Mouse (Mus musculus): Measurements from ENCODE around the gene Cstl1. TPM values are rescaled to one million over a fixed set of nuclear protein-coding genes. Genes with fewer than 3 reads are reported as not detected.
"Not testable (repeated sequence)": the region's sequence is repeated elsewhere in the genome, so short reads cannot be mapped to it uniquely, and the experiment has no call there.

The Cstl1 gene
- polyA plus RNA-seq, 1 experiment from 2014 or later: not detected

DNA sequence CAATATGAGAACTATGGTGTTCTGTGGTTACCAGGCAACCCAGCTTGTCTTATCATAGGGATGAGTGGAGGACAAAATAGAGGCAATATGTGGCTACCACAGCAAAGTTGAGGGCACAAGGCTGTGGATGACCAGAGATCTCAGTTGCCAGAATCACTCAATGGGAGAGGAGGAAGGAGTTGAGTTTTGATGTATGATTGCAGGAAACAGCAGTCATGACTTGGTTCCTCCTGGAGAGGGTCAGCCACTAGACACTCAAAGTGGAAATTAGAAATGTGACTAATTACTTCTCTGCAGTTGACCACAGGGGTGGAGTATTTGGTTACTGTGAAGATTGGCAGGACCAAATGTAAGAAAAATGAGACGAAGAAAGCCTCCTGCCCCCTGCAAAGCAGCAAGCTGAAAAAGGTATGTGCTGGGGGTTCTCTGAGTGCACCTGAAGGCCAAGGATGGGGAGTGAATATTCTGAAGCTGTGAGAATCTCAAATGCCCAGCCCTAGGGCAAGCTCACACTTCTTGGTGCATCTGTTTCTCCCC is 4.2 kb downstream of the Cstl1 start:
- no peak for DNase-seq (ENCODE audit: low spot score)
- Histone ChIP-seq H3K27ac (no peak overlapping the region), H3K9me3 (replicated peaks) (no peaks in the 10 kb centered on the region), H3K36me3 (no peaks in the 10 kb centered on the region), H3K4me3 (no peak overlapping the region), H3K27me3 (ENCODE audit: low read depth, poor library complexity, severe bottlenecking) (no peaks in the 10 kb centered on the region), H3K4me1 (peaks cover 3% of the 10 kb centered on the region; the same call in 1 of the 2 replicates)
- 75% methylated on average over 1 of the region's 1 CpGs for WGBS

DNA sequence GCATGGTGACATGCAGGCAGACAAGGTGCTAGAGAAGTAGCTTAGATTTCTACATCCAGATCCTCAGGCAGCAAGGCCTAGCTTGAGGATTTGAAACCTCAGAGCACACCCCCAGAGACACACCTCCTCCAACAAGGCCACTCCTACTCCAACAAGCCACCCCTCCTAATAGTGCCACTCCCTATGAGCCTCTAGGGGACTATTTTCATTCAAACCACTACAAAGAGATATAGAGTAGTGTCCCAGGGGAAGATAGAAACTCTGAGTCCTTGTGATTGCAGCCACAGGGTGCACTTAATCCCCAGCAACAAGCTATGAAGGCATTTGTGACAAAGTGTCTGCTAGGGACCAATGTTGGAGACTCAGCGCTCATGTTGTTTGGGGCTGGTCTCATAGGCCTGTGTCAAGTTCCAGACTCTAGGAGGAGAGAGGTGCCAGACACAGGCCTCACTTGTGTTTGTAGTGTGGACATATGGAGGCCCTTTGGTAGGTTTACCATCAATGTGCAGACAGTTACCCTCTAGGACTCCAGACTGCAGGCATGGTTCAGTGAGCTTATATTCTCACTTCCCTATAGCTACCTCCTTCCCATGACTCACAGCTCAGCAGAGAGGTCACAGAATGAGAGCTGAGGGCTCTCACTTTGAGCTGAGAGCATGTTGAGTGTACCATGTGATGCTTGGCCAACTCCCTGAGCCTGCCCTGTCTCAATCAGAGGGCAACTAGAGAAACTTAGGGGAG is 13.7 kb downstream of the Cstl1 start:
- no peaks in the 10 kb centered on the region for H3K9me3 ChIP-seq (replicated peaks)
- WGBS: 100% methylated on average over 1 of the region's 1 CpGs
- H3K4me1 ChIP-seq: no peaks in the 10 kb centered on the region
- H3K27ac ChIP-seq: no peak overlapping the region
- no peak overlapping the region for H3K4me3 ChIP-seq
- no peak for DNase-seq (ENCODE audit: low spot score)
- no peaks in the 10 kb centered on the region for H3K36me3 ChIP-seq
- no peaks in the 10 kb centered on the region for H3K27me3 ChIP-seq (ENCODE audit: low read depth, poor library complexity, severe bottlenecking)

DNA sequence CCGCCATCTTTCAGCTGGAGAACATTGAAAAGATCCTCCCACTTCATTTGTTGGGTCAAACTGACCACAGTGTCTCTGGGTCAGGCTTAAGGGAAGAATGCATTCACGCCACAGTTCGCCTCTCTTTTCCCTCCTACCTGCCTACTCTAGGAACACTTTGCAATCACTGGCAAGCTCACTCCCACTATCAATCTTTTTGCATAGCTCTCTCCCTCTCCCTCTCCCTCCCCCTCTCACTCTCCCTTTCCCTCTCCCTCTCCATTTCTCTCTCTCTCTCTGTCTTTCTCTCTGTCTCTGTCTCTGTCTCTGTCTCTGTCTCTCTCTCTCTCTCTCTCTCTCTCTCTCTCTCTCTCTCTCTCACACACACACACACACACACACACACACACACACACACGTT is 21.2 kb downstream of the Cstl1 start, which contains the start of gene Cst11:
Cst11 (minus strand) TSS at position 101 of the 400 bp plus-strand sequence.
- not testable (repeated sequence) for H3K4me3 ChIP-seq; H3K27ac ChIP-seq; DNase-seq (ENCODE audit: low spot score); H3K36me3 ChIP-seq; H3K4me1 ChIP-seq; H3K9me3 ChIP-seq (replicated peaks); H3K27me3 ChIP-seq (ENCODE audit: low read depth, poor library complexity, severe bottlenecking)
- WGBS: 92% methylated on average over 4 of the region's 4 CpGs

DNA sequence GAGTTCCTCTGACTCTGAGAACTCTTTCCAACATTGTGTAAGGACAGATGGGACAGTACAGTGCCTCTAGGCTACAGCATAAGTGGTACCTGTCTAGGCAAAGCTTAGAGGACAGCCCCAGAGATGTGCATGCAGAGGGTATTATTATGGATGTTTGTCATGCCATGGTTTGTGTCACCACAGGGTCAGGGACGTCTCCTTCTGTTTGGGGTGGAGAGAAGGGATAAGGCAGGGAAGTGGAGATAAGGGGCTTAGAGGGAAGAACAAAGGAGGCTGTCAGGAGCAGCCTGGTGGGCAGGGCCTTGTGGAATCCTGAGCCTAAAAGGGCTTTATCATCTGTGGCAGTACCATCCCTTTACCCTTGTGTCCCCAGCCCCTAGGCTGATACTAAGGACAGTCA is 31.6 kb downstream of the Cstl1 start, which contains the start of gene 8030411F24Rik:
8030411F24Rik (plus strand) TSS at position 301 of the 400 bp plus-strand sequence.
- Histone ChIP-seq H3K36me3 (no peaks in the 10 kb centered on the region), H3K27ac (no peak within 1 kb of the TSS), H3K4me3 (no peak within 1 kb of the TSS), H3K4me1 (no peaks in the 10 kb centered on the region), H3K9me3 (replicated peaks) (no peaks in the 10 kb centered on the region), H3K27me3 (ENCODE audit: low read depth, poor library complexity, severe bottlenecking) (no peaks in the 10 kb centered on the region)
- WGBS: 33% methylated on average over 1 of the region's 1 CpGs
- DNase-seq (ENCODE audit: low spot score): no peak

DNA sequence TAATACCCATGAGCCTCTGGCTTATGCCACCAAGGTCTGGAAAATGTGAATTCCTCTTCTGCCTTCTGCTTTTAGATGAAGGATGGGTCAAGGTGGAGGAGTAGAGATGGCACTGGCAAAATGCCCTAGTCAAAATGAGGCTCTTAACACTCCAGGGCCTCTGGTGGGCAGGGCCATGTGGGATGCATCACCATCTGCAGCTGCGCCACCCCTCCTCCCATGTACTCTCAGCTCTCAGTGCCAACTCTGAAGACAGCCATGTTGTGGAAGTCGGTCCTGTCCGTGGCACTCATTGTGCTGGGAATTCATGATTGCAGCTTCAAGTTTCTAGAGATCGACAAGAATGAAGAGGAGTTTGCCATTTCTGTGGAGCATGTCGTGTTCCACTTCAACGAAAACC is 39.0 kb downstream of the Cstl1 start, which contains the start of gene Cst12:
Cst12 (plus strand) TSS at position 220 of the 400 bp plus-strand sequence.
- Histone ChIP-seq H3K4me3 (no peak within 1 kb of the TSS), H3K4me1 (no peaks in the 10 kb centered on the region), H3K36me3 (no peaks in the 10 kb centered on the region), H3K27me3 (ENCODE audit: low read depth, poor library complexity, severe bottlenecking) (no peaks in the 10 kb centered on the region), H3K9me3 (replicated peaks) (no peaks in the 10 kb centered on the region), H3K27ac (no peak within 1 kb of the TSS)
- 96% methylated on average over 6 of the region's 6 CpGs for WGBS
- no peak for DNase-seq (ENCODE audit: low spot score)

DNA sequence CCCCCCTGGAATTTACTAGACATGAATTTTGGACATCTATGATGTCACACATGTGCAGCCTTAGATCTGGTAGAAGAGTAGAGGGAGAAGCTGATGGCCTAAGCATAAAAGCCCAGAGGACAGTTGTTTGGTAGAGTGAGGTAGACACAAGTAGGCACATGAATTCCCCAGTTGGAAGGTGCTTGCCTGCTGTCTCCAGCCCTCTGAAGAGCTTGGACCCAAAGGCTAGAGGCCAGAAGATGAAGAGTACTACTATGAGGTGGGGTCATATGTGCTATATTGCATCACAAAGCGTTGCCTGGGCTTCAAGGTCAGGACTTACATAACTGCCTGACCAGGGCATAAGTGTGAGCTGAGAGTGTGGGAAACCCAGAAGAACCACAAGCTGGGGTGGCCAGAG is 48.3 kb downstream of the Cstl1 start, which contains the start of gene Cst8:
Cst8 (plus strand) TSS at position 301 of the 400 bp plus-strand sequence.
- H3K36me3 ChIP-seq: no peaks in the 10 kb centered on the region
- DNase-seq (ENCODE audit: low spot score): no peak
- no peaks in the 10 kb centered on the region for H3K9me3 ChIP-seq (replicated peaks)
- H3K4me3 ChIP-seq: no peak within 1 kb of the TSS
- WGBS: 85% methylated on average over 1 of the region's 1 CpGs
- H3K4me1 ChIP-seq: no peaks in the 10 kb centered on the region
- no peaks in the 10 kb centered on the region for H3K27me3 ChIP-seq (ENCODE audit: low read depth, poor library complexity, severe bottlenecking)
- no peak within 1 kb of the TSS for H3K27ac ChIP-seq

DNA sequence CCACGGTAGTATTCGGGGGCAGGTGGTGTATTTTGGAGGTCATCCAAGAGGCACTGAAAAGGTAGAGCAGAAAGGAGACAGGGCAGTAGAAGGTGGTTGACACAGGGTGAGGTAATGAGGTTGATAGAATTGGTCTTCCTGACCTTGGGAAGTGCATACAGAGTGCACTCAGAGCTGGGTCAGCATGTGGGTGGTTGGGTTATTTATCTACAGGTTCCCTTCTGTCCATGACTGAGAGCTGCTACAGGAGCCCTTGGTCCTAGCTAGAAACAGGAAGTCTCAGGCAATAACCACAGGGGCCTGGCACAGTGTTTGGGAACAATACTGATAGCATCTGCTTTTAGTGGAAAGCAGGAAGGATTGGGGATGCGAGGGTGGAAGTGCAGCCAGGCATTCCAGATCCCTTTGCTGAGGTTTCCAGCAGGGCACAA is 51.3 kb downstream of the Cstl1 start:
- Histone ChIP-seq H3K4me1 (no peaks in the 10 kb centered on the region), H3K4me3 (no peak overlapping the region), H3K27me3 (ENCODE audit: low read depth, poor library complexity, severe bottlenecking) (no peaks in the 10 kb centered on the region), H3K9me3 (replicated peaks) (no peaks in the 10 kb centered on the region), H3K36me3 (no peaks in the 10 kb centered on the region), H3K27ac (no peak overlapping the region)
- WGBS: 69% methylated on average over 3 of the region's 3 CpGs
- no peak for DNase-seq (ENCODE audit: low spot score)

Other genes starting within 250 kb of the Cstl1 start
- gene Nxt1, start 77.8 kb upstream of the Cstl1 start, polyA plus RNA-seq (2016; fragmentation: Nextera tagmentation; extraction: Ambion mirVana): 140 and 146 TPM in 2 replicates
- gene Gzf1, start 69.3 kb upstream of the Cstl1 start, polyA plus RNA-seq (2016; fragmentation: Nextera tagmentation; extraction: Ambion mirVana): 24.3 and 27.7 TPM in 2 replicates
- gene Napb, start 17.9 kb upstream of the Cstl1 start, polyA plus RNA-seq (2016; fragmentation: Nextera tagmentation; extraction: Ambion mirVana): 3.3 and 3.8 TPM in 2 replicates
- gene Cst11, start 21.1 kb downstream of the Cstl1 start, polyA plus RNA-seq (2016; fragmentation: Nextera tagmentation; extraction: Ambion mirVana): not detected in 2 replicates
- gene 8030411F24Rik, start 31.7 kb downstream of the Cstl1 start, polyA plus RNA-seq (2016; fragmentation: Nextera tagmentation; extraction: Ambion mirVana): not detected in 2 replicates
- not detected in 2 replicates for gene Cst12, start 39.0 kb downstream of the Cstl1 start, polyA plus RNA-seq (2016; fragmentation: Nextera tagmentation; extraction: Ambion mirVana)
- not detected in 2 replicates for gene Cst8, start 48.4 kb downstream of the Cstl1 start, polyA plus RNA-seq (2016; fragmentation: Nextera tagmentation; extraction: Ambion mirVana)
- gene Cst13, start 69.7 kb downstream of the Cstl1 start, polyA plus RNA-seq (2016; fragmentation: Nextera tagmentation; extraction: Ambion mirVana): not detected in 2 replicates
- gene Cst9, start 84.8 kb downstream of the Cstl1 start, polyA plus RNA-seq (2016; fragmentation: Nextera tagmentation; extraction: Ambion mirVana): not detected in 2 replicates
- not detected in 2 replicates for gene 9230104L09Rik, start 114.7 kb downstream of the Cstl1 start, polyA plus RNA-seq (2016; fragmentation: Nextera tagmentation; extraction: Ambion mirVana)
- gene Cst3, start 125.3 kb downstream of the Cstl1 start, polyA plus RNA-seq (2016; fragmentation: Nextera tagmentation; extraction: Ambion mirVana): 209 and 241 TPM in 2 replicates

Data from limb, embryonic 10.5 days (tissue).